Mouse (Mus musculus) liver, embryonic 11.5 days (tissue): Measurements from ENCODE around the gene Zmiz1. TPM values are rescaled to one million over a fixed set of nuclear protein-coding genes. Genes with fewer than 3 reads are reported as not detected.

ENCODE experiments used
- ATAC-seq: fragments of 200-750 bp; cut with Nextera tagmentation; replicated peaks from 2 replicates; pipeline ENCODE4 v1.8.0; 2017; ENCODE audit warnings: moderate number of reproducible peaks, mild to moderate bottlenecking, moderate TSS enrichment, moderate library complexity; ENCODE audit not compliant: low FRiP score
- DNase-seq: peaks from one replicate; pipeline ENCODE4 v3.0.0-alpha.2; 2017; ENCODE audit warnings: low spot score
- H3K27ac ChIP-seq: fragments of 300-500 bp; sonication (generic); 2 replicates; pipeline ENCODE4 v1.5.1; 2014; ENCODE audit warnings: mild to moderate bottlenecking, low read depth, low read length, control low read depth
- H3K27me3 ChIP-seq: fragments of 300-500 bp; sonication (generic); replicated peaks from 2 replicates; pipeline ENCODE4 v1.6.1; 2014; ENCODE audit warnings: low read length, mixed read lengths; ENCODE audit not compliant: control insufficient read depth, insufficient read depth
- H3K36me3 ChIP-seq: fragments of 300-500 bp; sonication (generic); 2 replicates; pipeline ENCODE4 v1.6.1; 2014; ENCODE audit warnings: mild to moderate bottlenecking, low read length, moderate library complexity, mixed read lengths; ENCODE audit not compliant: control insufficient read depth, insufficient read depth
- H3K4me1 ChIP-seq: fragments of 300-500 bp; sonication (generic); replicated peaks from 2 replicates; pipeline ENCODE4 v1.6.1; 2014; ENCODE audit warnings: low read length, mixed read lengths; ENCODE audit not compliant: control insufficient read depth, insufficient read depth
- H3K4me2 ChIP-seq: fragments of 300-500 bp; sonication (generic); 2 replicates; pipeline ENCODE4 v1.6.1; 2014; ENCODE audit warnings: mild to moderate bottlenecking, control low read depth, moderate library complexity
- H3K4me3 ChIP-seq: fragments of 300-500 bp; sonication (generic); 2 replicates; pipeline ENCODE4 v1.5.1; 2014; ENCODE audit warnings: low read depth, low read length, control low read depth
- H3K9ac ChIP-seq: fragments of 300-500 bp; sonication (generic); 2 replicates; pipeline ENCODE4 v1.6.1; 2014; ENCODE audit warnings: low read depth, low read length, control low read depth
- H3K9me3 ChIP-seq: fragments of 300-500 bp; sonication (generic); 2 replicates; pipeline ENCODE4 v1.6.1; 2016; ENCODE audit warnings: low read length, inconsistent platforms, mixed read lengths; ENCODE audit not compliant: control insufficient read depth
- WGBS: fragments of 180-500 bp; shearing (Covaris S2); extraction: QIAGEN DNeasy Blood & Tissue Kit; methylation state at CpG from one replicate; pipeline ENCODE4 v1.1.7; 2014; 5-methylcytosine and 5-hydroxymethylcytosine counted together
- polyA plus RNA-seq: library from polyadenylated mRNA; unstranded; fragments of >200 nt; fragmentation: Nextera tagmentation; extraction: Ambion mirVana; gene quantifications from 2 replicates; pipeline ENCODE4 v1.2.1, GENCODE M21; 2014

Gene Zmiz1
- polyA plus RNA-seq, 1 experiment from 2014 or later = 31.0 TPM

DNA sequence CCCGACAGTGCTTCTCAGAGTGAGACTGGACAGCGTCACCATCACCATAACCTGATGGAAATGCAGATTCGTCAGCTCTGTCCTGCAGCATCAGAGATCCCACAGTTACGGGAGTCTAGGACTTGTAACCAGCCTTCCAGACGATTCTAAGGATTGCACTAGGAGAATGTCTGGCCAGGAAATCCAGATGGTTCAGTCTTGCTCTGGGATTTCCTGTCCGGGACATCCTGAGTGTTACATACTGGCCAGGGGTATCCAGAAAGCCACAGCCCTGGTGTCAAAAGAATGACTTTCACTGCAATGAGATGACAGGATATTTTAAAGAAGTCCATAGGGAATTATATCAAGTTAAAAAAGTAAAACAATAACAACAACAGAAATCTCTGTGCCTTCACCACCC is 165.7 kb downstream of the Zmiz1 start:
- H3K9ac ChIP-seq = no peak overlapping the region
- H3K36me3 ChIP-seq = peaks cover 10% of the 10 kb centered on the region; the same call in 1 of the 2 replicates
- H3K4me3 ChIP-seq = no peak overlapping the region
- 68% methylated on average over 6 of the region's 6 CpGs for WGBS
- ATAC-seq (no peak), DNase-seq (no peak)
- no peaks in the 10 kb centered on the region for H3K27me3 ChIP-seq
- no peak overlapping the region for H3K27ac ChIP-seq
- H3K9me3 ChIP-seq = no peaks in the 10 kb centered on the region
- peaks cover 20% of the 10 kb centered on the region for H3K4me1 ChIP-seq
- H3K4me2 ChIP-seq = no peak overlapping the region

DNA sequence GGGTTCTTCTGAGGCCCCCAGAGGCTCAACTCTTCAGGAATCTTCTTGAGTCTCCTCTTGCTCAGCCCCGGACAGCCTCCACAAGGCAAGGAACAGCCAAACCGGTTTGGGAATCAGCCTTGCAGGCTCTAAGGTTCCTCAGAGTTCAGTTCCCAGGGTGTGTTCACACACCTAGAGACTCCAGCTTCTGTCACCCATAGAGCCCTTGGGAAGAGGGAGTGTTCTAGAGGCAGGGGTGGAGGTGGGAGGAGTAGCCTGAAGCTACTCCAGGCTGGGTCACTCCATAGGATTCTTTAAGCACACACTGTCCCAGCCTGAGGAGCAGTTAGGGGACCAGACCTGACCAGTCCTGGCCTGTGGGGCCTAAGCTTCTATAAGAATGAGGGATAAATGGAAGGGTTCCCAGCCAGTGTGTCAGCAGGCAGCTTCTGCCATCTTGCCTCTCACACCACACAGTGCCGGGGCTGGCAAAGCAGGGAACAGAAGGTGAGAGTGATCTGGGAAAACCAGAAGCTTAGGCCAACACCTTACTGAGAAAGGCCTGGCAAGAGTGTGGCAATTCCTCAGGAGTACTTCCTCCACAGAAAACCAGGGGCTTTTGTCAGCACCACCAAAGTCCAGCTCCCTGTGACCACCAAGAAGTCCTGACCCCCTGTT is 168.7 kb downstream of the Zmiz1 start:
- WGBS = 76% methylated on average over 3 of the region's 3 CpGs
- H3K27me3 ChIP-seq = no peaks in the 10 kb centered on the region
- H3K4me2 ChIP-seq = no peak overlapping the region
- H3K27ac ChIP-seq = no peak overlapping the region
- DNase-seq (no peak), ATAC-seq (no peak)
- no peak overlapping the region for H3K9ac ChIP-seq
- no peaks in the 10 kb centered on the region for H3K9me3 ChIP-seq
- peaks cover 17% of the 10 kb centered on the region for H3K4me1 ChIP-seq
- peaks cover 10% of the 10 kb centered on the region; the same call in 1 of the 2 replicates for H3K36me3 ChIP-seq
- no peak overlapping the region for H3K4me3 ChIP-seq

DNA sequence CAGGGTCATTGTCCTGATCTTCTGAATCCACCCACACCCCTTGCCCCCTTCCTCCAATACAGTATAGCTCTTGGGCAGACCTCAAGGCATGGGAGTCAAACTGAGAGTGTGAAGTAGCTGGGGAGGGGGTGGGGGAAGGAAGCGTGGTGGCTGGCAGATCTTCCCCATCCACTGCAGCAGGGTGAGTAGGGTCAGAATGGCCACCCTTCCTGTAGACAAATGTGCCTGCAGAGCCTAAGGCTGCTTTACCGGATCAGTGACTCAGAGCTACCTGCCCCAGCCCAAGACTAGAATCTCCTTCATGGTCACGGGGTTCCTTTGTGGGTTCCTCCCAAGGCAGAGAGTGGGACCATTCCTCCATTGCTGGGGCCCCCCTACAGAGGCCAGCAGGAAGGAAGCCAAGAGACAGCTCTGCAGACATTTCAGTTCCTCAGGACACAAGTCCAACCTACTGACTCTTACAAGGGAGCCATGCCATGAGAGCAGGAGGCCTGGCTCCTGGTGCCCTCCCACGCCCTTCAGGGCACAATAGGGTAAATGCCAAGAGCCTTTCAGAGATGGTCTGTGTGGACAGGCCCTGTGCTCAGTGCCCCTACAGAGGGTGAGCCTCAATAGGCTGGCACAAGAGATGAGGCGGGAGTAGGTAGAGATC is 169.6 kb downstream of the Zmiz1 start:
- Histone ChIP-seq H3K4me2 (no peak overlapping the region), H3K27ac (no peak overlapping the region), H3K9me3 (no peaks in the 10 kb centered on the region), H3K4me3 (no peak overlapping the region), H3K27me3 (no peaks in the 10 kb centered on the region), H3K4me1 (peaks cover 11% of the 10 kb centered on the region), H3K36me3 (peaks cover 10% of the 10 kb centered on the region; the same call in 1 of the 2 replicates), H3K9ac (no peak overlapping the region)
- no peak for ATAC-seq
- DNase-seq = no peak
- WGBS = 63% methylated on average over 5 of the region's 5 CpGs

DNA sequence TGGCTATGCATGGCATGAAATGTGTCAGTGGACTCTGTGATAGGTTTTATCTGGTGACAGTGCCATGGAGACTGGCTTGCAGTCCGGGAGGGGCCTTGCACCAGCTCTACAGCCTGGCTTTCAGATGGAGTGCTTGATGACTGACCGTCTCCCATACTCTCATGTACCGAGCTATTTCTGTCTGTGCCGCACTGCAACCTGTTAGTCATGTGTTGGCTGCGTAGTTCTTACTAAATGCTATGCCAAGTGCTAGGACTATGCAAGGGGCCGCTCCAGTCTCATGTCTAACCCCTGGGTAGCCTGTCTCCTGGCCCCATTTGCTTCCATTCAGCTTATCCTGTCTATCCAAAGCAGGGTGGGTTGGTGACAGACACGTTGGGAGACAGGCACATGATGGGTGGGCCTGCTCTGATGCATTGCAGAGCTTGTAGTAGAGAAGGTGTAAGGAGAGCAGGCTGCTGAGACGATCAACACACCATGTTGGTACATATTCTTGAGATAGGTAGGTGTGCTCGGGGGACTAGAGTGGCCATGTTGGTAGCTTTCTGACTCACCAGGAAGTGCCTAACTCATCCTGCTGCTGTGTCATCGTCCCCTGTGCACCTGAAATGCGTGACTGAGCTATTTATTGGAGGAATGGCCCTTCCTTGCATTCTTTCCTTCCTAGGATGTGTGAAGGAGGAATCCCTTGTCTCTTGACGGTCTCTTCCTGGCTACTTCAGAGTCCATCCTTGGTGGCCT is 171.1 kb downstream of the Zmiz1 start:
- peaks cover 21% of the 10 kb centered on the region for H3K4me1 ChIP-seq
- H3K4me3 ChIP-seq = no peak overlapping the region
- WGBS = 82% methylated on average over 12 of the region's 12 CpGs
- no peaks in the 10 kb centered on the region for H3K9me3 ChIP-seq
- no peaks in the 10 kb centered on the region for H3K27me3 ChIP-seq
- ATAC-seq (no peak), DNase-seq (no peak)
- no peak overlapping the region for H3K9ac ChIP-seq
- peaks cover 2% of the 10 kb centered on the region; the same call in 1 of the 2 replicates for H3K36me3 ChIP-seq
- no peak overlapping the region for H3K4me2 ChIP-seq
- H3K27ac ChIP-seq = no peak overlapping the region

DNA sequence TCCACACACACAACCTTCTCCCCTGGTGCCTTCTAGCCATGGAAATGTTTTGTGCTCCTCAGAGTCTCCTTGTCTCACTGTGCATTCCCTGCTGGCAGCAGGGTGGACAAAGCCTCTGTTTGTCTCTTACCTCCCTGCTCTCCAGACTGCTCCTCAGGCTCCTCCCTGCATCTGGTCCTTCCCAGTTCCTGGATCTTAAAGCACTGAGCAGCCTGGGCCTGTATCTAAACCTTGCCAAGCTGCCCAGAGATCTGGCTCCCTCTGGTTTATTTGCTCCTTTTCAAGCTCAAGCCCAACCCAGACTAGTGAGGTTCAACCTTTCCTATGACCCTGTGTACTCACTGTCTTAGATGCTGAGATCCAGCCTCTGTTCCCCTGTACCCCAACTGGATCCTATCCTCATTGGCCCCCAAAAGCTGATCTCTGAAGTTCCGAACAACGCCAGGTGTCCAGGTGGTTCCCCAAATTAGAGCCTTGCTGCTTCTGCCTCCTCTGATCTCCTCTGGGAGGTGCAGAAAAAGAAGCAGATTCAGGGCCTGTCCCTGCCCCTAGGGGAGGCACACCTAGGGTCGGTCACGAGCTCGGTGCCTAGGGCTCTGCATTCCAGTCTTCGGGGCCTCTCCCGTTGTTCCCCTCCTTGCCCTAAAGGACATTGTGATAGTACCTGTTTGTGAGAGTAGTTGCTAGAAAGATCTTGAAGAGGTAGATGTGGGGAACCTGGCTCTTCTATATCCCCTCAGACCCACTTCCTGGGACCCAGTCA is 171.8 kb downstream of the Zmiz1 start:
- Histone ChIP-seq H3K4me1 (peaks cover 23% of the 10 kb centered on the region), H3K36me3 (peaks cover 2% of the 10 kb centered on the region; the same call in 1 of the 2 replicates), H3K27ac (no peak overlapping the region), H3K9ac (no peak overlapping the region), H3K9me3 (no peaks in the 10 kb centered on the region), H3K4me2 (no peak overlapping the region), H3K4me3 (no peak overlapping the region), H3K27me3 (no peaks in the 10 kb centered on the region)
- 89% methylated on average over 7 of the region's 7 CpGs for WGBS
- ATAC-seq (no peak), DNase-seq (no peak)

DNA sequence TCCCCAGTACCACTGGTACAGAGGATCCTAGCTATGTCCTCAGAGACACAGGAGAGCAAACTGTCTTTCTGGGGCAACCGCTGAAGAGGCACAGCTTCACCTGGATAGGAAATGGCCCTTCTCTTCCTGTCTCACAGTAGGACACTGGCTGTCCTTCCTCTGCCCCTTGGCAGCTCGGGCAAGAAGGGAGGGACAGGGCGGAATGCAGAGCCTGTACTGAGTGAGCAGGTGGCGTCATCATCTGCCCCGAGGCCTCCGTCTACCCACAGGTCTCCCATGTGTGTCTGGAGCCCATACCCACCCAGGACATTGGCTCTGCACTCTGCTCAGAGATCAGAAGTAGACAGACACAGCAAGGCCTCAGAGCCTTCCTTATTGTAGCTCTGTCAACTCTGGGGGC is 172.5 kb downstream of the Zmiz1 start:
- H3K27me3 ChIP-seq = no peaks in the 10 kb centered on the region
- DNase-seq = no peak
- H3K4me2 ChIP-seq = no peak overlapping the region
- H3K9me3 ChIP-seq = no peaks in the 10 kb centered on the region
- peaks cover 9% of the 10 kb centered on the region for H3K36me3 ChIP-seq
- no peak overlapping the region for H3K27ac ChIP-seq
- H3K4me3 ChIP-seq = no peak overlapping the region
- no peak overlapping the region for H3K9ac ChIP-seq
- 92% methylated on average over 6 of the region's 6 CpGs for WGBS
- H3K4me1 ChIP-seq = peaks cover 23% of the 10 kb centered on the region
- ATAC-seq = no peak

DNA sequence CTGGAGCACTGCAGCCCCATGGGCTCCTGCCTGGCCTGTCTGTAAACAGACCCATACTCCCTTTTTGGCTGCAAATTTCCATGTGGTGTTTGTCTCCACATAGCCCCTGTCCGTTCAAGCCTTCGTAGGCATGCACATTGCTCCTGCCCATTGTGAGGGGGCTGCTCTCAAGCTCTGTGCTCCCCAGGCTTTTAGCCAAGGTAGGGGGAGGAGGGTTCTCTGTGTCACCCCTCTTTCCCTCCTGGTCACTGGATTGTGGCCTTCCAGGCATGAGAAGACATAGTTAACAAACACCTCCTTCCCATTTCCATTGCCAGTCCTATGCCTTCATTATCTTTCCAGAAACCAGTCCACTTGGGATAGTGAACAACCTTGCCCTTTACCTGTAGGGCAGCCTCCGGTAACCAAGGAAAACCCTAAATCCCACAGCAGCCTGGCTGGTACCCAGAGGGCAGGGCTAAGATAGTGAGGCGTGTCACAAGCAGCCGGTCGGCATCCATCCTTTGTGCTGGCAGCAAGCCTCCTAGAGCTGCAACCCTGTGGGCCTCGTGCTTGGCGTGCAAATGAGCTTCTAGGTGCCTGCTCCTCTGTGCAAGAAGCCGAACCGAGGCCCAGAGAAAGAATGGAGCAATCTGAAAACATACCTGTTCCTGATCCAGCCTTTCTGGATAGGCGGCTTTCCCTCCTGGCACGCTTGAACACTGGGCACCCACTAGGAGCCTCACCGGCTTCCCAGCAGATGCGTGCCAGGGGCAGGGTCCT is 174.7 kb downstream of the Zmiz1 start:
- Histone ChIP-seq H3K4me2 (no peak overlapping the region), H3K9ac (no peak overlapping the region), H3K27me3 (no peaks in the 10 kb centered on the region), H3K4me3 (no peak overlapping the region), H3K4me1 (peaks cover 20% of the 10 kb centered on the region), H3K27ac (no peak overlapping the region), H3K36me3 (peaks cover 18% of the 10 kb centered on the region), H3K9me3 (no peaks in the 10 kb centered on the region)
- ATAC-seq (no peak), DNase-seq (no peak)
- 79% methylated on average over 14 of the region's 14 CpGs for WGBS

DNA sequence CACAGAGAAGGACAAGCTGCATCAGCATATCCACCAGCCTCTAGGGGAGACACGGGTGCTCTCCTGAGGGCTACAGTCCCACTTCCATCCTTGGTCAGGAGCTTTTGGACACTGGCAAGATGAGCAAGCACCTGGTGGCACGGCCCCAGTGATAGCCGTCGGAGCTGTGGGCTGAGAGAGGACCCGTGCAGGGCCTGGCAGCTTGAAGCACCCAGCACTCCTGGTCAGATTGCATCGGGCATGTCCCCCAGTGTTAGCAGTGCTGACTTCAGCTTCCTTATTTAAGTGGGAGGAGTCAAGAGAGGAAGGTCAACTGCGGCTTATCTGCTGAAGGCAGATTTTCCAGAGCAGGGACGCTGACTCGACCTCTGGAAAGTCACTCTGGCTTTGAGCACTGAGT is 175.3 kb downstream of the Zmiz1 start:
- H3K9ac ChIP-seq = no peak overlapping the region
- 28% methylated on average over 9 of the region's 9 CpGs for WGBS
- H3K4me1 ChIP-seq = peaks cover 18% of the 10 kb centered on the region
- no peak overlapping the region for H3K4me2 ChIP-seq
- H3K27me3 ChIP-seq = no peaks in the 10 kb centered on the region
- H3K27ac ChIP-seq = no peak overlapping the region
- H3K9me3 ChIP-seq = no peaks in the 10 kb centered on the region
- ATAC-seq (peak; percentile 74), DNase-seq (peak; percentile 46)
- no peak overlapping the region for H3K4me3 ChIP-seq
- H3K36me3 ChIP-seq = peaks cover 16% of the 10 kb centered on the region
